Mouse (Mus musculus): ENCODE measurements at regions not wholly inside any gene's neighbourhood (a gene's known extent, or its start where the extent isn't known, plus 50 kb on each side); places are given as distances from the start of the nearest gene placed in this dataset.

DNA sequence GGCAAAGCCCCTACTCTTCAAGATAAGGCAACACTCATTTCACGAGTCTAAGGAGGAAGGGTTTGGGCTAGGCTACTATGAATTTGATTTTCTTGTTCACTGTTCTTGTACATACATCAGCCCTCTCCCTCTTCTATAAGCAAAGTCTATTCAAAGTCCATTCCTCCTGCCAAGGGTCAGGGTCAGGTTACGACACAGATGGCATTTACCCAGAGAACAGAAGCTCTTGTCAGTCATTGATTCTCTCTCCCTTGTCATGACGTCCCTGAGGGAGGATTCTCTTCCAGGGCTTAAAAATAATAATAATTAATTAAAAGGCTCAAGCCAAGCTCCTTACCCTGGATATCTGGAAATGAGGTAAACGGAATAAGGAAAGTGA is 222.7 kb downstream of the Rchy1 start:
- TF ChIP-seq CTCF (IDR thresholded peaks at IDR 0.05) (no peak), EP300 (IDR thresholded peaks at IDR 0.05) (no peak)

Measured in lung, postnatal 0 days (tissue).